Mouse (Mus musculus) midbrain, postnatal 0 days (tissue): ENCODE results near the gene Gpr37l1. TPM values are rescaled to one million over a fixed set of nuclear protein-coding genes. Genes with fewer than 3 reads are reported as not detected.

Source experiments
- ATAC-seq: fragments of 200-750 bp; cut with Nextera tagmentation; 2 replicates; pipeline ENCODE4 v1.8.0; 2017; ENCODE audit warnings: moderate number of reproducible peaks, mild to moderate bottlenecking, moderate TSS enrichment, moderate library complexity; ENCODE audit not compliant: low FRiP score
- DNase-seq: peaks from one replicate; pipeline ENCODE4 v3.0.0-alpha.2; 2015; ENCODE audit warnings: low spot score
- H3K27ac ChIP-seq: fragments of 300-500 bp; sonication (generic); 2 replicates; pipeline ENCODE4 v1.5.1; 2014; ENCODE audit warnings: low read depth, mild to moderate bottlenecking, low read length, mixed read lengths
- H3K27me3 ChIP-seq: fragments of 300-500 bp; sonication (generic); 2 replicates; pipeline ENCODE4 v1.6.1; 2014; ENCODE audit warnings: low read length, control low read depth, mixed read lengths; ENCODE audit not compliant: insufficient read depth
- H3K36me3 ChIP-seq: fragments of 300-500 bp; sonication (generic); 2 replicates; pipeline ENCODE4 v1.6.1; 2014; ENCODE audit warnings: low read length, control low read depth, mixed read lengths; ENCODE audit not compliant: insufficient read depth
- H3K4me1 ChIP-seq: fragments of 300-500 bp; sonication (generic); 2 replicates; pipeline ENCODE4 v1.6.1; 2014; ENCODE audit warnings: mild to moderate bottlenecking, control low read depth, antibody characterized with exemption, low read length, mixed read lengths; ENCODE audit not compliant: insufficient read depth
- H3K4me2 ChIP-seq: fragments of 300-500 bp; sonication (generic); 2 replicates; pipeline ENCODE4 v1.6.1; 2014; ENCODE audit warnings: low read depth, mild to moderate bottlenecking, low read length, mixed read lengths; ENCODE audit not compliant: poor library complexity, severe bottlenecking
- H3K4me3 ChIP-seq: fragments of 300-500 bp; sonication (generic); 2 replicates; pipeline ENCODE4 v1.5.1; 2014; ENCODE audit warnings: low read depth, mild to moderate bottlenecking, low read length, moderate library complexity
- H3K9ac ChIP-seq: fragments of 300-500 bp; sonication (generic); replicated peaks from 2 replicates; pipeline ENCODE4 v1.6.1; 2014; ENCODE audit warnings: mild to moderate bottlenecking, low read length, moderate library complexity, mixed read lengths; ENCODE audit not compliant: poor library complexity, severe bottlenecking
- H3K9me3 ChIP-seq: fragments of 300-500 bp; sonication (generic); 2 replicates; pipeline ENCODE4 v1.6.1; 2016; ENCODE audit warnings: low read length, control low read depth
- CTCF ChIP-seq: IDR thresholded peaks from 2 replicates; pipeline ENCODE4 v1.5.1; 2016; ENCODE audit warnings: antibody characterized with exemption, mild to moderate bottlenecking
- WGBS: fragments of 180-500 bp; shearing (Covaris S2); extraction: QIAGEN DNeasy Blood & Tissue Kit; methylation state at CpG from one replicate; pipeline ENCODE4 v1.1.7; 2014; 5-methylcytosine and 5-hydroxymethylcytosine counted together
- polyA plus RNA-seq: library from polyadenylated mRNA; unstranded; fragments of >200 nt; fragmentation: Nextera tagmentation; extraction: Ambion mirVana; gene quantifications from 2 replicates; pipeline ENCODE4 v1.2.1, GENCODE M21; 2015
- total RNA-seq: library from RNA; depleted of rRNA; stranded (reverse); fragments of >200 nt; gene quantifications from 2 replicates; pipeline ENCODE4 v1.2.3, GENCODE M21; 2014

Gpr37l1 gene
- total and polyA plus RNA-seq, 2 experiments from 2014 or later = 8.8 to 25.7 TPM

GRCm38 (mm10) chr1:135148476-135148875, 19.0 kb downstream of the Gpr37l1 start:
- Histone ChIP-seq H3K9ac (peak overlapping the region; percentile 93), H3K27ac (peak overlapping the region; percentile 96), H3K4me2 (peak overlapping the region; percentile 91), H3K9me3 (no peaks in the 10 kb centered on the region), H3K27me3 (no peaks in the 10 kb centered on the region), H3K4me1 (peaks cover 18% of the 10 kb centered on the region), H3K36me3 (peaks cover 8% of the 10 kb centered on the region; the same call in 1 of the 2 replicates), H3K4me3 (peak overlapping the region; percentile 78)
- WGBS = 41% methylated on average over 4 of the region's 4 CpGs
- no peak for ATAC-seq
- DNase-seq = no peak
- no peak for TF ChIP-seq CTCF

GRCm38 (mm10) chr1:135147702-135148058, 19.8 kb downstream of the Gpr37l1 start:
- no peak; the same call in 1 of the 2 replicates for TF ChIP-seq CTCF
- Histone ChIP-seq H3K4me2 (peak overlapping the region; percentile 91), H3K4me3 (peak overlapping the region; percentile 78), H3K36me3 (peaks cover 8% of the 10 kb centered on the region; the same call in 1 of the 2 replicates), H3K27ac (peak overlapping the region; percentile 96), H3K4me1 (peaks cover 18% of the 10 kb centered on the region), H3K9ac (peak overlapping the region; percentile 93), H3K9me3 (no peaks in the 10 kb centered on the region), H3K27me3 (no peaks in the 10 kb centered on the region)
- ATAC-seq (peak; percentile 22), DNase-seq (no peak)
- 3% methylated on average over 7 of the region's 7 CpGs for WGBS

- Histone ChIP-seq H3K9me3 (no peaks in the 10 kb centered on the region), H3K4me3 (peak overlapping the region; percentile 78), H3K4me1 (peaks cover 14% of the 10 kb centered on the region), H3K36me3 (peaks cover 4% of the 10 kb centered on the region; the same call in 1 of the 2 replicates), H3K4me2 (peak overlapping the region; percentile 91), H3K27ac (peak overlapping the region; percentile 96), H3K9ac (peak overlapping the region; percentile 93), H3K27me3 (no peaks in the 10 kb centered on the region)
- no peak for TF ChIP-seq CTCF
- under 1% methylated on average over 65 of the region's 69 CpGs for WGBS
- DNase-seq = peak; percentile 86
- peak; percentile 67 for ATAC-seq
These were observed 20.4 kb downstream of the Gpr37l1 start for GRCm38 (mm10) chr1:135146946-135147701.

GRCm38 (mm10) chr1:135146077-135146945, 21.2 kb downstream of the Gpr37l1 start, which contains the start of gene Arl8a:
Gene Arl8a, plus strand, starts transcription at chr1:135146824.
- Histone ChIP-seq H3K9ac (peak within 1 kb of the TSS; percentile 93), H3K4me2 (peak within 1 kb of the TSS; percentile 91), H3K36me3 (peaks cover under 1% of the 10 kb centered on the region; the same call in 1 of the 2 replicates), H3K4me3 (peak within 1 kb of the TSS; percentile 78), H3K4me1 (peaks cover 14% of the 10 kb centered on the region), H3K27ac (peak within 1 kb of the TSS; percentile 96), H3K27me3 (no peaks in the 10 kb centered on the region), H3K9me3 (no peaks in the 10 kb centered on the region)
- DNase-seq (peak; percentile 90), ATAC-seq (peak; percentile 82)
- no peak for TF ChIP-seq CTCF
- 1% methylated on average over 70 of the region's 78 CpGs for WGBS

GRCm38 (mm10) chr1:135143940-135144339, 23.5 kb downstream of the Gpr37l1 start:
- ATAC-seq (no peak), DNase-seq (no peak)
- Histone ChIP-seq H3K4me1 (peaks cover 11% of the 10 kb centered on the region), H3K4me3 (no peak overlapping the region), H3K36me3 (no peaks in the 10 kb centered on the region), H3K27me3 (no peaks in the 10 kb centered on the region), H3K9ac (no peak overlapping the region), H3K27ac (no peak overlapping the region), H3K4me2 (no peak overlapping the region), H3K9me3 (no peaks in the 10 kb centered on the region)
- WGBS = 77% methylated on average over 2 of the region's 2 CpGs
- no peak for TF ChIP-seq CTCF
